Mouse (Mus musculus) cortical plate, adult 2 months (tissue): ENCODE results near the gene F7. TPM values are rescaled to one million over a fixed set of nuclear protein-coding genes. Genes with fewer than 3 reads are reported as not detected.
"Not testable (repeated sequence)": the region's sequence is repeated elsewhere in the genome, so short reads cannot be mapped to it uniquely, and the experiment has no call there.

Source experiments
- H3K27ac ChIP-seq: fragments of 200-500 bp; 2 replicates; pipeline ENCODE4 v1.5.1; 2012; ENCODE audit warnings: low read length, control low read depth, inconsistent platforms; ENCODE audit not compliant: insufficient read depth
- H3K4me1 ChIP-seq: fragments of 200-500 bp; 2 replicates; pipeline ENCODE4 v1.6.1; 2011; ENCODE audit warnings: low read length; ENCODE audit not compliant: control insufficient read depth, insufficient read depth
- H3K4me3 ChIP-seq: fragments of 200-500 bp; 2 replicates; pipeline ENCODE4 v1.5.1; 2011; ENCODE audit warnings: mild to moderate bottlenecking, low read length, control low read depth; ENCODE audit not compliant: insufficient read depth
- CTCF ChIP-seq: fragments of 200-500 bp; IDR thresholded peaks from 2 replicates; pipeline ENCODE4 v1.5.1; 2011; ENCODE audit warnings: mild to moderate bottlenecking, control low read depth, low read length; ENCODE audit not compliant: insufficient read depth; ENCODE audit errors: extremely low read depth
- POLR2A ChIP-seq: fragments of 200-500 bp; IDR thresholded peaks from 2 replicates; pipeline ENCODE4 v1.6.1; 2011; ENCODE audit warnings: mild to moderate bottlenecking, low read length, control low read depth; ENCODE audit not compliant: insufficient read depth; ENCODE audit errors: extremely low read depth
- polyA plus RNA-seq: library from polyadenylated mRNA; depleted of rRNA; stranded (reverse); fragments of >200 nt; gene quantifications from 2 replicates; pipeline ENCODE4 v1.2.3, GENCODE M21; 2012; rRNA removed

F7 gene
- polyA plus RNA-seq, 1 experiment = 0.13 TPM

DNA sequence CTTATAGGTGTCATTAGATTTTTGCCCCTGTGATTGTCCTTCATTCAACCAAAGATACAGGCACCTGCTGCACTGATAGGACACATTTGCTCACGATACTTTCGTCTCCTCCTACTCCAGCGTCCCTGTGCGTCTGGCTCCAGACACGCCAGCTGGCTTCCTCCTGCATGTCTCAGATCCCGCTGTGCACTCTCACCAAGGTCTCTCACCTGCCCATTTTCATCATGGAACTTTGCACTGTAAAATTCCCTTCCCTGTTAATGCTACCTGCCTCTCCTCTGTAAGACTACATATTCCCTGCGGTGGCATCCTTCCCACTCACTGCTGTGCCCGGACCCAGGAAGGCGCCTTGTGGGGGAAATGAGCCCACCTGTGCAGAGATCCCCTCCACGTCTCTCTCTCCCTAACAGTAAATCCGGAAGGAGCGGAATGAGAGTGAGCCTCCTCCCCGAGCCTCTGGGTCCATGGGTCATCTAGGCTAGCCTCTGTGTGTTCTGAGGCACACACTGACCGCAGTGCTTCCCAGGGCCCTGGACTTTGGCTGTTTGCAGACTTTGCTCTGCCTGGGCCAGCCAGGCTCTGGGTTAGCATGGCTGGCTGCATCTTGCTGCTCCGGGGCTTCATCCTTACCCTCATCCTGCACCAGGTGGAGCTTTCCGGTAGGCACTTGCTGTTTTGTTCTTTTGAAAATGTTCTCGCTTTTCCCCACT, 34.8 kb downstream of the F7 start, which contains the start of gene Proz:
Gene Proz, plus strand, starts transcription at position 474 of the 710 bp plus-strand sequence.
- TF ChIP-seq POLR2A (no peak), CTCF (no peak)
- no peak within 1 kb of the TSS for H3K4me3 ChIP-seq
- H3K4me1 ChIP-seq = no peaks in the 10 kb centered on the region

DNA sequence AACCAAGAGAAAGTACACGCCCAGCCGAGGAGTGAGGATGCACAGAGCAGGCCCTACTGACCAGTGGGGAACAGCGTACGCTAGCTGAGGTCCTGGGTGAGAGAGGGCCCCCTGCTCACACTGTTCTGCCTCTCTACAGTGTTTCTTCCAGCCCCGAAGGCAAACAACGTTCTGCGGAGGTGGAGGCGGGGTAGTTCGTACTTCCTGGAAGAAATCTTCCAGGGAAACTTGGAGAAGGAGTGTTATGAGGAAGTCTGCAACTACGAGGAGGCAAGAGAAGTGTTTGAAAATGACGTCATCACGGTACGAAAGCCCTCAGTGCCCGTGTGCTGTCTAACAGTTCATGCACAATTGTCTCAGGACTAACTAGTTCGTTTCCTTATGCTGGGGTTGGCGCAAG, 37.3 kb downstream of the F7 start:
- TF ChIP-seq POLR2A (no peak), CTCF (no peak)
- no peaks in the 10 kb centered on the region for H3K4me1 ChIP-seq
- no peak overlapping the region for H3K4me3 ChIP-seq
- H3K27ac ChIP-seq = no peak overlapping the region

More for the DNA sequence above, 34.8 kb downstream of the F7 start, which contains the start of gene Proz:
- no peak within 1 kb of the TSS for H3K27ac ChIP-seq

DNA sequence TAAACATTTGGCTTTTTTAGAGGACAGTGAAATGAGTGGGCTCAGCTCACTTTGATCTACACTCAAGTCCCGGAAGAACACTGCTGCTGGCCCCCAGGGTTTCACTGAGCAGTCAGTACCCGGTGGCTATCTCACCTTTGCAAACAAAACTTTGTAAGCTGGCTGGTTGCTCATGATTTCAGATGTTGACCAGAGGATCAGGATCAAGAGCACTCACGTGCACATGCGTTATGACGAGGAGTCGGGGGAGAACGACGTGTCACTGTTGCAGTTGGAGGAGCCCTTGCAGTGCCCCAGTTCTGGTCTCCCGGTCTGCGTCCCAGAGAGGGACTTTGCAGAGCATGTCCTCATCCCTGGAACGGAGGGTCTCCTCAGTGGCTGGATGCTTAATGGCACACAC, 47.4 kb downstream of the F7 start:
- H3K27ac ChIP-seq = no peak overlapping the region
- TF ChIP-seq CTCF = no peak
- TF ChIP-seq POLR2A = no peak
- H3K4me1 ChIP-seq = 0 out of 2 replicates have a peak, but pooled peaks cover 2% of the 10 kb centered on the region
- H3K4me3 ChIP-seq = no peak overlapping the region

DNA sequence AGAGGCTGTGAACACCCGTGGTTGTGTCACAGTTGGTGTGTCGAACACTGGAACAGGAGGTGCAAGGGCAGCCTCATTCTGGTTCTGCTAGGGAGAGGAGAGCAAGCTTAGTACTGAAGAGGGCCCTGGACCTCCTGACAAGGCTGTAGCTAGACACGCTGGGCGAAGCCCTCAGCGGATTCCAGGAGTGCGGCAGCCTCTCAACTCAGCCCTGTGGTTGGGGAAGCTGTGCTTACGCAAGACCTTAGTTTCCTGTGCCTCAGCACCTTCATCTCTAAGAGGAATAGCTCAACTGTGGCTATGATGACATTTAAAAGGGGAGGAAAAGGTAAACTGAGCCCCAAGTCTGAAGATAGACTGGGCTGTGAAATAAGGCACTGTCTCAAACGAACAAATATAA, 49.2 kb downstream of the F7 start:
- H3K4me1 ChIP-seq = 0 out of 2 replicates have a peak, but pooled peaks cover 2% of the 10 kb centered on the region
- no peak overlapping the region for H3K4me3 ChIP-seq
- no peak for TF ChIP-seq CTCF
- TF ChIP-seq POLR2A = no peak
- no peak overlapping the region for H3K27ac ChIP-seq

DNA sequence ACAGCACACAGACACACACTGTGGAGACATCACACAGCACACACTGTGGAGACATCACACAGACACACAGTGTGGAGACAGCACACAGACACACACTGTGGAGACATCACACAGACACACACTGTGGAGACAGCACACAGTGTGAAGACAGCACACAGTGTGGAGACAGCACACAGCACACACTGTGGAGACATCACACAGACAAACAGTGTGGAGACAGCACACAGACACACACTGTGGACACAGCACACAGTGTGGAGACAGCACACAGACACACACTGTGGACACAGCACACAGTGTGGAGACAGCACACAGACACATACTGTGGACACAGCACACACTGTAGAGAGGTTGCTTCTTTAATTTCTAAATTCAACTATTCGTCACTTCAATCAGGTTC, 49.7 kb downstream of the F7 start:
- not testable (repeated sequence) for H3K4me3 ChIP-seq, H3K27ac ChIP-seq, H3K4me1 ChIP-seq

DNA sequence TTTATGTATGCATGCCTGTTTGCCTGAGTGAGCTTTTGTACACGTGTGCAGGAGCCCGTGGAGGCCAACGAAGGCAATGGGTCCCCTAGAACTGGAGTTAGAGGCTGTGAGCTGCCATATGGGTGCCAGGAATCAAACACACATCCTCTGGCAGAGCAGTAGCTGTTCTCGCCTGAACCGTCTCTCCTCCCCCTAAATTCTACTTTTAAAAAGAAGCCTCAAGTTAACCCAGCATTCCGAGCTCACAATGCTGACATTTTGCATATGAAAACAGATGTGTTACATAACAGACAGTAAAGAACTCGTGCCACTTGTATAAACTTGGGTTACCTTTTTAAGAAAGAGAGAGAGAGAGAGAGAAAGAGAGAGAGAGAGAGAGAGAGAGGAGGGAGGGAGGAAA, 51.7 kb downstream of the F7 start:
- Histone ChIP-seq H3K4me3 (no peak overlapping the region), H3K27ac (no peak overlapping the region), H3K4me1 (0 out of 2 replicates have a peak, but pooled peaks cover 2% of the 10 kb centered on the region)
- no peak for TF ChIP-seq CTCF
- TF ChIP-seq POLR2A = no peak

Other genes starting within 250 kb of the F7 start
- 144 and 148 TPM in 2 replicates for gene Mcf2l, start 152.2 kb upstream of the F7 start, polyA plus RNA-seq
- 0.06 TPM in 1 of 2 replicates, not detected in the other for gene F10, start 11.3 kb downstream of the F7 start, polyA plus RNA-seq
- 0.06 and 0.08 TPM in 2 replicates for gene Proz, start 34.9 kb downstream of the F7 start, polyA plus RNA-seq
- gene Pcid2, start 79.4 kb downstream of the F7 start, polyA plus RNA-seq = 32.8 and 36.1 TPM in 2 replicates
- 45.5 and 46.9 TPM in 2 replicates for gene Cul4a, start 79.6 kb downstream of the F7 start, polyA plus RNA-seq
- gene Lamp1, start 133.1 kb downstream of the F7 start, polyA plus RNA-seq = 425 and 453 TPM in 2 replicates
- 6.5 and 6.7 TPM in 2 replicates for gene Grtp1, start 174.6 kb downstream of the F7 start, polyA plus RNA-seq
- gene Adprhl1, start 228.1 kb downstream of the F7 start, polyA plus RNA-seq = 0.38 and 0.54 TPM in 2 replicates